Mouse (Mus musculus): Measurements from ENCODE around the gene Sac3d1.
"Not testable (repeated sequence)": the region's sequence is repeated elsewhere in the genome, so short reads cannot be mapped to it uniquely, and the experiment has no call there.

The Sac3d1 gene

DNA sequence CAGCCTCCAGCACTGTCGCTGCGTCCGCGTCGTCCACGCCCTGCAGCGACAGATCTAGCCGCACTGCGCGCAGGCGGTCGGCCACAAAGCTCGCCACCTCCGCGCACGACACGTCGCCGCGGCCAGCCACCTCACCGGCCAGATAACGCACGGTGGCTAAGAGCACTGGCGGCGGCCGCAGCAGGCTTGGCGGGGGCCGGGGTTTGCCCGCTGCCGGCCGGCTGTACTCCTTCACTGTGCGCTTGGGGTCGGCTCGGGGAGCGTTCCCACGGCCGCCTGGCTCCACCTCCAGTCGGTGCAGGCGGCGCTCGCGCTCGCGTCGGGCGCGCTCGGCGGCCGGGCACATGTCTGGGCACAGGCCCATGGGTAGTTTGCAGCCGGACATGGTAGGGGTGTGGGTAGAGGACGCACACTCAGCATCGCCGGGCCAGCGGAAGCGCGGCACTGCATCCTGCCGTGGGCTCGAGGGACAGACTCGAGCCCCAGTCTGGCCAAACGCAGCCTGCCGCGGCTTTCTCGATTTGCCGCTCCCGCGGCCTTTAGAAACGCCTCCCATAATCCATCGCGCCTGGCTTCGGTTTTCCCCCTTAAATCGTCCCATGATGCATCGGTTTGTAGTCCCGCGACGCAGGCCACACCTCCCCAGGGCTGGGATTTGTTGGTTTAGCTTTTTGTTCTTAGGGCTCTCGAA lies at the start of gene Sac3d1:
Gene Sac3d1, minus strand, starts transcription at position 665 of the 691 bp plus-strand sequence.
- peak; percentile 82 for DNase-seq (ENCODE audit: low spot score)

DNA sequence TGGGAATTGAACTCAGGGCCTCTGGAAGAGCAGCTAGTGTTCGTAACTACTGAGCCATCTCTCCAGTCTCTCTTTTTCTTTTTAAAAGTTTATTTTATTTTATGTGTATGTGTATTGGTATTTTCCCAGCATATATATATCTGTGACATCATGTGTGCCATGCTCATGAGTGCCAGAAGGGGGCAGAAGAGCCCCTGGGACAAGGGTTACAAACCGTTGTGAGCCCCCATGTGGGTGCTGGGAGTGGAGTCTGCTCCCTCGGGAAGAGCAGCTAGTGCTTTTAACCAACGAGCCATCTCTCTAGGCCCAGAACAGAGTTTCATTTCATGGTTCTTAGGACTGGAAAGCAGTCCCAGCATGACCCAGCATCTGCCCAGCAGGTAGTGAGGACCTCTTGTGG lies 48.3 kb upstream of the Sac3d1 start:
- DNase-seq (ENCODE audit: low spot score): no peak

DNA sequence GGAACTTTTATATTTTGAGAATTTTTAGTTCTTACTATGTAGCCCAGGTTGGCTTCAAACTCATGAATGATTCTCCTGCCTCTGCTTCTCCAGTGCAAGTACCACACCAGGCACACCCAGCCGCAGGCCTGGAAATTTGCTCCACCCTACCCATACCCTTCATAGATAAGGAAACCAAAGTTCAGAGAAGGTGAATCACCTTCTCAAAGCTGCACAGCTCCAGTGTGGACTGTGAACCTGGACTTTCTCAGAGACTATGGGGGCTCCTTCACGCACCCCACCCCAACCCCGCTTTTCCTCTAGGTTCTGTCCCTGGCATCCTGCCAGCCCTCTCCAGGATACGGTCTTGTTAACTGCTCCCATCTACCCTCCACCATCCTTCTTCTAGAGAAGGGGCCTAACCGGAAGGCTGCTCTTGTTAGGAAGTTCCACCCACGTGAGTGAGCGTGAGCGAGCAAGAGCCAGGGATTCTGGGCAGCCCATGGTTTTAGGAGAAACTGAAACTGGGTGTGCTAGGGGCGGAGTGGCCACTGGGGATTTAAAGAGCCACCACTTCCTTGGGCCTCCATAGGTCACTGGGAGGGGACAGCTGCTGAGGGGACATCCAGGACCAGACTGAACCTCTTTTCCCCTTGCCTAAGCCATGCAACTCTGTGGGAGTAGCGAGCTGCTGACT lies 45.6 kb upstream of the Sac3d1 start:
- DNase-seq (ENCODE audit: low spot score): no peak

DNA sequence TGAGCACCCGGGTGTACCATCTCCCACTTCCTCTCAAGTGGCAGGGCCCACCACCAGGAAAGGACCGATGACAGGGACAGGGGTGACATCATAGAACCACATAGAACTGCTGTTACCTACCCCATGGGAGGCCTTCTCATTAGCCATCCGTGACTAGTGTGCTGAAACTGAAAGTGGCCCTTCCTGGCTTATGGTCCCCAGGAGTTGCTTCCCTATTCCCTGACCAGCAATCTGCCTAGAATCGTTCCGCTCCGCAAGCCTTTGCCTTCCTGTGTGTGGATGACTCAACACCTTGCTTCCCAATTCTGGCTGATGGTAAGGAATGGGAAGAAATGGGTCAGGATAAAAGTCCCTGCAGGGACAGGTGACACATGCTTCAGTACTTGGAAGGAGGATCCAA lies 38.8 kb upstream of the Sac3d1 start:
- no peak for DNase-seq (ENCODE audit: low spot score)

DNA sequence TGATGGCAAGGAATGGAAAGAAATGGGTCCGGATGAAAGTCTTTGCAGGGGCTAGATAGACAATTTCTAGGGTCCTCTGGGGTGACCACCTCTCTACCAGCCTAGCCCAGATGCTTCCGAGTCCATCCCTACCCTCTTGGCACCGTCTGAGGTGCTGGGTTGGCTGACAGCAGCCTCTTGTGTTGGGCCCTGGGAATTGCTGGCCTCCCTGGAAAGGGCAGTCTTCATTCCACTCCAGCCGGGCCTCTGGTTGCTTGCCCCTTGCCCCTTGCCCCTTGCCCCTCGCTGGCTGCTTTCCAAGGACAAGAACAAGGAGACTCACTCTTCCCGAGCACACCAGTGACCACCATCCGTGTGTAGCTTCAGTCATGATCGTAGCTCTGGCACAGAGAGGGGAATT lies 37.9 kb upstream of the Sac3d1 start:
- DNase-seq (ENCODE audit: low spot score): no peak

DNA sequence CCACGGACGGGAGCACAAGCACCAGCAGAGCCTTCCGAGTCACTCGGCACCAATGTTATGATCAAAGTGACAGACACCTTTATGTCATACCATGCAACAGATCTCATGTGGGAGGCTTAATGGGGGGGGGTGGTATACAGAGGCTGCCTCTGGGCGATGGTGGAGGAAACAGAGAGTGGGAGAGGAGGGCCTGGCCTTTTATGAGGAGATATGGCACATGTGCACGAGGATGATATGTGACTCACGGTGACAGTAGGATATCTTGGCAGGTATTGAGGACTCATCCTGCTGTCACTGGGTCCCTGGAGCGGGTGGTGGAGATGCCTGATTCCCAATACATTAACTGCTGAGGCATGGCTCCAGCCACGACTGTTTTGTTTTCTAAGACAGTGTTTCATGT lies 36.7 kb upstream of the Sac3d1 start:
- no peak for DNase-seq (ENCODE audit: low spot score)

DNA sequence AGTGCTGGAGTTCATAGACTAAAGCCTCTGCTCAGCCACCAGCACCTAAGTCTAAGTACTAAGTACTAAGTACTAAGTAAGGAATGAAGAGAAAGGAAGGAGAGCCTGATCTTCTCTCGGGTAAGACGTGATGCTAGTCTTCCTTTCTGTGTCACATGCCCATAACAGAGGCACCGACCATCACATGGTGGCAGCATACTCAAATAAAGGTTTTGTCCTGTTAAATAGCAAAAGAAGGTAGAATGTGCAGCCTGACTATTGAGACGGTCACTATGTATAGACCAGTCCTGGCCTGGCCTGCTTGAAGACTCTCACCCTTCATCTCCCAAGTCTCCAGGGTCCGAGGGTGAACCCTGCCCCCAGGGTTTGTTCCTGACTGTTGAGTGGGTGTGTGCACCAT lies 26.4 kb upstream of the Sac3d1 start:
- no peak for DNase-seq (ENCODE audit: low spot score)

DNA sequence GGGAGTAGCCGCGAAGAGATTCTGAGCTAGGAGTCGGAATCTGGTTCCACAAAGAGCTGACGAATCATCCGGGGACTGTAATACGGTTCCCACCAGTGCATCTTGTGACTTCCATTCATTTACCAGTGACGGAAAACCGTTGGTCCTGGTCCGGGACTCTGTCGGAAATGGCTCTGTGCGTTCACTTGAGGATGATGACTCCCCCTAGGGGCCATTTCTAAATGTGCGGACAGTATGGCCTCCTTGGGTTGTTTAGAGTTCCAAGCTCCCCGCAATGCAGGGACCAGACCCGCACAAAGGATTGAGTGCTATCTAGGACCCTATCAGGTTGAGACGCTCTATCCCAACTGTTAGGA lies 22.9 kb upstream of the Sac3d1 start, which contains the start of gene Arl2:
Gene Arl2, minus strand, starts transcription at position 155 of the 356 bp plus-strand sequence.
- DNase-seq (ENCODE audit: low spot score): peak; percentile 73

DNA sequence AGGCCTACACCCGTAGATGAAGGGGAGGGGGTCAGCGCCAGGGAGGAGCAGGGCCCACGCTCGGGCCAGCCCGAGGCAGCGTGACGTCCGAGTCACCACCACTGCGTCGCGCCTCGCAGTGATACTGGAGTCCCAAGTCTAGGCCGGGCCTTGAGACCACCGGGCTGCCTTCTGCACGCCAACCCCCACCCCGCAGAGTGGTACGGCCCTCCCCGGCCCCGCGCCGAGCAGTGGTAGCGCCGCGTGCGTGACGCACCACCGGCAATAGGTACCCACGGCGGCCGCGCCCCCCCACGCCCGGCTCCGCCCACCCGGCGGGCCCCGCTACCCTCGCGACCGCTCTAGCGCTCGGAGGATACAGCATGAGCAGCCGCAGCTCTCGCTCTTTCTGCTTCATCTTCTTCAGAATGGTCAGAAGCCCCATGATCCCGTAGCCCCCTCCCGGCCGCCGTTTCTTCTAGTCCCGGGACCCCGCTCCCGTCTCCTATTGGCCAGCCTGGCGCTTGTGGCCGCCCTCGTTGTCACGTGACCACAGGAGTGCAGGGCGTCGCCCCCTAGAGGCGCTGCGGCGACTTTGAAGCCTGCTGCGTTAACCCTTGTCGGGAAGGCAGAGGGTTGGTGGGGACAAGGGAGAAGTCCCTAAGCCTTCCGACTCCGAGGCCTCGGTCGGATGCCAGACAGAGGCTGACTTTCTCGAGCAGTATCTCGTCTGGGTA lies 22.4 kb upstream of the Sac3d1 start, which contains the start of gene Batf2:
Gene Batf2, plus strand, starts transcription at position 306 of the 716 bp plus-strand sequence.
- DNase-seq (ENCODE audit: low spot score): peak; percentile 94

DNA sequence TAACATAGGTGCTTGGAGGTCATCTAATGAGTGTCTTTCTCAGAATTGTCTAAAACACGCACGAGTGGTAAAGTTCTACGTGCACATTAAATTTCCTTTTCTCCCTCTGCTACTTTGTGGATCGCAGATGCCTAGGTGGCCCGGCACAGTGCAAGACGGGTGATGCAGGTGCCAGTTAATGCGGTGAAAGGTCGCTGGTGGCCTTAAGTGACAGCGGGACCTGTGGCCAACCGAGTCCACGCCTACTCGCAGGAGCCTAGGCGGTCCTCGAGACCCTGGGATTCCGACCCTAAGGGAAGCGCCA lies 21.9 kb upstream of the Sac3d1 start:
- DNase-seq (ENCODE audit: low spot score): no peak

DNA sequence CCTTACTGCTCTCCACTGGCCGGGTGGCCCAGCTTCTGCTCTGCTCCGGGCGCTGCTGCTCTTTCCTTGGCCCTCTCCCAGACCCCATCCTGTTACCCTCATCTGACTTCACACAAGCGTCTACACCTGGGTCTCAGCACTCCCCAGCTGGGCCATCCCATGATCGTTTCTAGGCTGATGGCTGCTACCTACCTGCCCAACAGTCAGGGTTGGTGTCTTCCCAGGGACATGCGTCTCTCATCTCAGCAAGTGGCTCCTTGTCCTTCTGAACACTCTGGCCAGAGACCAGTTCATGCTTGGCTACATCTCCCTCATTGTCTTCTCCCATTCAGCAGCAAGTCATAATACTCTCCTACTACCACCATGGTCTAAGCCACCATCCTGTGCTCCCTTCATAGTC lies 21.3 kb upstream of the Sac3d1 start:
- no peak for DNase-seq (ENCODE audit: low spot score)

DNA sequence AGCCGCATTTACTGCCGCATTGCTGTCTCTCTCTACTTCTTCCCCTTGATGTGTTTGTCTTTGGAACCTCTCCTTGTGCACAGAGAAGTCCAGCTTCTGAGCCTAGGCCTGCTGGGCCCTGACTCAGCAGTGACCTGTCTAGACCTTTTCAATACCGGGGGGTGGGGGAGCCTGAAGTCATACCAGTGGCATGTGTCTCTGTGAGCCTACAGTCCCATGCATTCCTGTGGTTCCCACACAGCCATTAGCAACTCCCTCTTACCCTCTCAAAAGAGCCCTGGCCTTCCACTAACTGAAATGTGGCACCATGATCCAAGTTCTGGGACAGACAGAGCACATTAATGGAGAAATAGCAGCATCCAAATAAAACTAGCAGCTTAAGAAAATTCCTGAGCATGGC lies 17.9 kb upstream of the Sac3d1 start:
- DNase-seq (ENCODE audit: low spot score): no peak

DNA sequence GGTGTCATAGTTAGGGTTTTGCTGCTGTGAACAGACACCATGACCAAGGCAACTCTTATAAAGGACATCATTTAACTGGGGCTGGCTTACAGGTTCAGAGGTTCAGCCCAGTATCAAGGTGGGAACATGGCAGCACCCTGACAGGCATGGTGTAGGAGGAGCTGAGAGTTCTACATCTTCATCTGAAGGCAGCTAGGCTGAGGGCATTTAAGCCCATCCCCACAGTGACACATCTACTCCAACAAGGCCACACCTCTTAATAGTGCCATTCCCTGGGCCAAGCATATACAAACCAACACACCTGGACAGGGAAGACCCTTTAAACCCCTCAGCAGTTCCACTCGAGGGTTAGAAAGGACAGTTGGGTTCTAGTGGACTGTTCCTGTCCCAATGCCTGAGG lies 14.7 kb upstream of the Sac3d1 start:
- not testable (repeated sequence) for DNase-seq (ENCODE audit: low spot score)

DNA sequence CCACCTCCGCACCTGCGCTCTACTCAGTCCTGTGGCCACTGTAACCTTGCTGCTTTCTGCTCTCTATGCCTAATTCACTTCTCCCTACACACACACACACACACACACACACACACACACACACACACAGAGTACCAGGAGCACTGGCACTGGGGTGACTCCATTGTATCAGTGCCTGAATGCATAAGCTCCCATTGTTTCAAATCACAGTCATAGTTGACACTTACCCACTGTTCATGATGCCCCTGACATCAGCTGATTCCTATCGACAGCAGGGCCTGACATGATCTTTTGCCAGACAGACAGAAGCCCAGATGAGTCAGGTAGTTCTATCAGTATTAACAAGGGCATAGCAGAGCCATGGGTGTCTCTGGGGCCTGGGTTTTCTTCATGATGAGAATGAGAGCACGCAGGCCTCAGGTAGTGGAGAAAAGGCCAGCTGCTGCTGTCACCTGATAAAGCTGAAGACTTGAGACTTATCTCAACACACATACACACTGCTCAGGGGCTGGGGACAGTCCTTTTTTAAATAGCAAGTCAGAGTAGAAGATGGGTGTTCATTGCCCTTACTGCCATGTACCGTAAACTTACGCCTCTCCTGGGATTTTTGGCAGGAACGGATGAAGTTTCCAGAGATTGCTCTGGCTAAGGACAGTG lies 13.8 kb upstream of the Sac3d1 start:
- DNase-seq (ENCODE audit: low spot score): peak; percentile 46

DNA sequence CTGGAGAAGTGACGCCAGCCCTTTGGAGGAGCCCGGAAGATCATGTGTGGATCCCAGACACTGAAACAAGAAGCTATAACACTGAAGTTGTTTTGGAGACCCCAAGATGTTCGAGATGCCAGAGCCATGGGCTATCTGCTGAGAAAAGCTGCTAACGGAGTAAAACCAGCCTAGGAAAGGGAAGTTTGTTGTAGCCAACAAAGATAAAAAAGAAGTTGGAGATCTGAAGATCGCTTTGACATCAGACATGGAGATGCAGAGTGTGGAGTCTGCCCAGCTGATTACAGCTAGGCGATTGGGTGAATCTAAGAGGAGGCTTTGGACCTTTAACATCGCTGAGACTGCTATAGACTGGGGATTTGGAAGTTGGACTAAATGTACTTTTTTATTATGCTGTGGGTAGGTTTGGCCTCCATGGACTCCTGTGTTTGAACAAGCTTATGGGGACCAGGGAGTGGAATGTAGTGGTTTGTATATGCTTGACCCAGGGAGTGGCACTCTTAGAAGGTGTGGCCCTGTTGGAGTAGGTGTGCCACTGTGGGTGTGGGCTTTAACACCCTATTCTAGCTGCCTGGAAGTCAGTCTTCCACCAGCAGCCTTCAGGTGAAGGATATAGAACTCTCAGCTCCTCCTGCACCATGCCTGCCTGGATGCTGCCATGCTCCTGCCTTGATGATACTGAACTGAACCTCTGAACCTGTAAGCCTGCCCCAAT lies 12.1 kb upstream of the Sac3d1 start:
- not testable (repeated sequence) for DNase-seq (ENCODE audit: low spot score)

DNA sequence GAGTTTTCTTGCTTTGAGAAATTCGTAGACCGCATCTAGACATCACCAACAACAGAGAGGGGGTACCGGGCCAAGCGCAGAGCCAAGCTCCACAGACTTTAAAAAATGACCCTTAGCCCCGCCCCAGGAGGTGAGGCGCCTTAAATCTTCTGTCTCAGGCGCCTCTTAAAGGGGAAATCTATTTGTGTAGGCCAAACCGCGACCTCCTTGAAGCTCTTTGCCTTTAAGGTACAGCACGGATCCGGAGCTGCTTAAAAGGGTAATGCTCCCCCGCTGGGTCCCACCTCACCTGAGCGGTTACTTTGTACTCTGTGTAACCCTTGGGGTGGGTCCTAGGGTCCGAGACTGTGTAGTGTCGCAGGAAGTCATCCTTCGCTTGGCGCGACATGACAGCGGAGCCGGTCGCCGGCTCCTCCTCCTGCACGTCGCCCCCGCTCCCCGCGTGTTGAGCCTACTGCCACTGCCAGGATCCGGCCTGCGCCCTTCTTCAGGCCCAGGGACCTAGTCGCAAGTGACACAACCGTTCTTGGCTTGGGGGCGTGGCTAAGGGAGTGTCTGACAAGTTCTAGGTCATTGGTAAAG lies 9.4 kb upstream of the Sac3d1 start, which contains the start of gene Snx15:
Gene Snx15, minus strand, starts transcription at position 545 of the 582 bp plus-strand sequence.
- peak; percentile 93 for DNase-seq (ENCODE audit: low spot score)

DNA sequence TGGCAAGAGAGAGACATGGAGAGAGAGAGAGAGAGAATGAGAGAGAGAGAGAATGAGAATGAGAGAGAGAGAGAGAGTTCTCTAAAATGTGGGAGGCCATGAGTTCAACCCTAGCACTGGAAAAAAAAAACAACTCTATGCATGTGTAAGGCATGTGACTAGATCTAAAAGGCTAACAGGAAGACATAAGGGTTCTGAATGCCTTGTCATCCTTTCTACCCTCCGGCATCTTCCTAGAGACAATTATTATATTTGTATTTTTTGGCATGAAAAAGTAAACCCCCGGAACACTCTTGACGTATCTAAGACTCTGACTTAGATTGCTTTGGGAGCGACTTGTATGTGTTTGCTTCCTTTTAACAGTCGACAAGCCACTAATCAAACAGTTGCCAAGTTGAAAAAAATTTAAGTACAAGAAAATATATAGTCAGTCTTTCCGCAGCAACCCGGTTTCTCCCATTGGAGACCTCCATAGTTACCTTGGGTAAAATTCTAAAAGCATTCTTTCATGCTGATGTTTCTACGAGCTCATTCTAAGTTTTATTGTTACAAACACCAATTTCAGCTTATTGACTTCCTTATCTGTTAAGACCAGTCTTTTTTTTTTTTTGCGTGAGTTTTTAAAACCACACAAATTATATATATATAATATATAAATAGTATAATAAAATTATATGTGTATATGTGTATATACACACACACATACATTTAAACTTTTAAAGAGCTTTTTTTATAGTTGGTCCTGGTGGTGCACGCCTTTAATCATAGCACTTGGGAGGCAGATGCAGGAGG lies 8.5 kb upstream of the Sac3d1 start:
- DNase-seq (ENCODE audit: low spot score): no peak

DNA sequence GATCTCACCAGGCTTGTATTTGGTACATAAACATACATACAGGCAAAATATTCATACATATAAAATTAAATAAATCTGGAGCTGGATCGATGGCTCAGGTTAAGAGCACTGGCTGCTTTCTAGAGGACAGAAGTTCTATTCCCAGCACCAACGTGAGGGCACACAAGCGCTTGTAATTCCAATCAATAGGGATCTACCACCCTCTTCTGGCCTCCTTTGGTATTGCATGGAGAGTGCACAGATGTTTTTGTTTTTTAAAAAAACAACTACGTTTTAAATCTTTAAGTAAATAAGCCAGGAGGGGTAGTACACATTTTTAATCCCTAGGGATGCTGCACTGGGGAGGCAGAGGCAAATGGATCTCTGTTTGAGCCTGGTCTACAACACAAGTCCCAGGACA lies 7.8 kb upstream of the Sac3d1 start:
- DNase-seq (ENCODE audit: low spot score): peak; percentile 72

DNA sequence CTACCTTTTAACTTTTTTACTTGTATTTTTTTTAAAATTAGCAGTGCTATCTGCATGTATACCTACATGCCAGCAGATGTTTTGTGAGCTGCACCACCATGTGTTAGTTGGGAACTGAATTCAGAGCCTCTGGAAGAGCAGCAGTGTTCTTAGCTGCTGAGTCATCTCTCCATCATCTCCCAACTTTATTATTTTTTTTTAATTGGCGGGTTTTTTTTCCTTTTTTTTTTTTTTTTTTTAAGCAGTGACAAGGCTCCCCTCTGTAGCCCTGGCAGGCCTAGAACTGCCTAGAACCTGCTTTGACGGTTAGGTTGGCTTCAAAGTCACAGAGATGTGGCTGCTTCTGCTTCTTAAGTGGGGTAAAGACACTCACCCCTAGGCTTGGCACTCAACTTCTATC lies 6.4 kb upstream of the Sac3d1 start:
- no peak for DNase-seq (ENCODE audit: low spot score)

DNA sequence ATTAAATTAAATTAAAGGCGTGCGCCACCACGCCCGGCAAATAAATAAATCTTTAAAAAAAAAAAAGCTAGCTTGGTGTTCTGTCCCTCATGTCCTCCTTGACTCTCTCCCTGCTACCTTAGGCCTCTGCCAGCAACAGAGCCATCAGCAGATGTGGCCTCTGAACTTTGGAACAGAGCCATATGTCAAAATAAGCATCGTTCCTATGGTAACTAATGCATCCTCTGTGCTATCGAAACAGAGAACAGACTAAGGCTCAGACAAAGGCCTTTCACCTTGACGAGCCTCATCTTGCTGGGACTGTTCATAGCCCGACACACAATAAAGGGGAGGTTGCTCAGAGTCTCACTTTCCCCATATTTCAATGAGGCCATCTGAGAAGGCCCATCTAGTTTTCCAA lies 4.9 kb upstream of the Sac3d1 start:
- no peak for DNase-seq (ENCODE audit: low spot score)

DNA sequence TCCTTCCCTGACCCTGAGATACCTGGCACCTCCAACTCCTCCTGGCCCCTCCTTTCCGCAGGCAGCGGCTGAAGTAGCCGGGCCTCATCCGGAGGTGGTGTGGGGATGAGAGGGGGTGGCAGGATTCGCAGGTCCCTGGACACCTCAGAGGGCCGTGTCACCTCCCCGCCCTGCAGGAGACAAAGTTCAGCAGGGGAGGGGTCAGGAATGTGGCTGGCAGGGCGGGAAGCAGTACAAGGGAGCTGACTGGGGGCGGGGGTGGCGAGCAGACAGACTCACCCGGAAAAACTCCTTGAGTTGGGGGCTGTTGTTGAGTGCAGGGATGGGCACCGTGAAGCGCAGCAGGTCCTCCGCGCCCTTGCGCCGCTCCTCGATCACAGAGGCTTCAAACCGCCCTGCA lies 3.3 kb upstream of the Sac3d1 start:
- DNase-seq (ENCODE audit: low spot score): no peak

Data from spleen, adult 12 weeks (tissue).